In genomic region chr14:97896622-97897021, GRCm38 (mm10) we compare ENCODE assay signal across 30 mouse cellular contexts.
"Had no signal": no experiment of that assay in that cellular context is flagged by ENCODE, and none has a peak within 500 bp of the region (broad histone marks: within the 10 kb centered on the region; RNA-seq: fewer than 3 reads in every experiment).

No protein-coding gene starts in this region.

- H3K27ac ChIP-seq: left cerebral cortex, adult 2 months; limb, embryonic 10.5 days; limb, embryonic 12.5 days; limb, embryonic 13.5 days; limb, embryonic 15.5 days; liver, embryonic 12.5 days; liver, embryonic 13.5 days; liver, embryonic 14.5 days; liver, embryonic 15.5 days; lung, embryonic 15.5 days; macrophage; midbrain, embryonic 10.5 days; midbrain, embryonic 12.5 days; midbrain, embryonic 13.5 days; midbrain, embryonic 15.5 days had no signal

- H3K36me3 ChIP-seq: limb, embryonic 10.5 days; limb, embryonic 12.5 days; limb, embryonic 13.5 days; limb, embryonic 15.5 days; liver, embryonic 12.5 days; liver, embryonic 13.5 days; liver, embryonic 15.5 days; lung, embryonic 15.5 days; midbrain, embryonic 12.5 days; midbrain, embryonic 15.5 days had no signal

- DNase-seq: left cerebral cortex, postnatal 4 days; liver; liver, embryonic 13.5 days; liver, postnatal 0 days; lung, adult 18-20 months; lung, adult 2 months; lung, embryonic 14.5 days; lung, postnatal 10 days; lung, postnatal 14 days; lung, postnatal 36 days; lung, postnatal 4 days; midbrain, embryonic 14.5 days had no signal

- H3K9me3 ChIP-seq: limb, embryonic 10.5 days; limb, embryonic 12.5 days; limb, embryonic 13.5 days; limb, embryonic 15.5 days; liver, embryonic 12.5 days; liver, embryonic 13.5 days; liver, embryonic 15.5 days; lung, embryonic 15.5 days; megakaryocyte, embryonic 14.5 days; midbrain, embryonic 10.5 days; midbrain, embryonic 12.5 days; midbrain, embryonic 13.5 days; midbrain, embryonic 15.5 days had no signal

- H3K4me1 ChIP-seq: limb, embryonic 10.5 days; limb, embryonic 12.5 days; limb, embryonic 13.5 days; limb, embryonic 15.5 days; liver, embryonic 12.5 days; liver, embryonic 13.5 days; liver, embryonic 15.5 days; lung, embryonic 15.5 days; megakaryocyte, embryonic 14.5 days; midbrain, embryonic 10.5 days; midbrain, embryonic 12.5 days; midbrain, embryonic 13.5 days; midbrain, embryonic 15.5 days had no signal

- H3K27me3 ChIP-seq: limb, embryonic 12.5 days; limb, embryonic 13.5 days; limb, embryonic 15.5 days; liver, embryonic 12.5 days; liver, embryonic 13.5 days; liver, embryonic 15.5 days; lung, embryonic 15.5 days; megakaryocyte, embryonic 14.5 days; midbrain, embryonic 12.5 days; midbrain, embryonic 13.5 days; midbrain, embryonic 15.5 days had no signal

- H3K9ac ChIP-seq: limb, embryonic 12.5 days; limb, embryonic 13.5 days; limb, embryonic 15.5 days; liver, embryonic 12.5 days; liver, embryonic 13.5 days; liver, embryonic 14.5 days; liver, embryonic 15.5 days; liver, postnatal 0 days; lung, embryonic 14.5 days; lung, embryonic 15.5 days; midbrain, embryonic 12.5 days; midbrain, embryonic 13.5 days; midbrain, embryonic 15.5 days had no signal

- H3K4me3 ChIP-seq: left cerebral cortex, adult 2 months; limb, embryonic 10.5 days; limb, embryonic 12.5 days; limb, embryonic 13.5 days; limb, embryonic 15.5 days; liver, embryonic 12.5 days; liver, embryonic 13.5 days; liver, embryonic 15.5 days; lung, embryonic 15.5 days; megakaryocyte, embryonic 14.5 days; midbrain, embryonic 10.5 days; midbrain, embryonic 12.5 days; midbrain, embryonic 13.5 days; midbrain, embryonic 15.5 days; myocyte had no signal

- ATAC-seq: liver, embryonic 12.5 days; liver, postnatal 0 days; lung, postnatal 0 days; midbrain, embryonic 13.5 days; midbrain, embryonic 15.5 days; midbrain, embryonic 16.5 days had no signal
